Mouse (Mus musculus) thymus, postnatal 25 days (tissue): ENCODE measurements around the gene Gm2026.
"Not testable (repeated sequence)": the region's sequence is repeated elsewhere in the genome, so short reads cannot be mapped to it uniquely, and the experiment has no call there.

Source experiments
- DNase-seq: peaks from one replicate; pipeline ENCODE4 v3.0.0; 2022

Gm2026 gene

DNA sequence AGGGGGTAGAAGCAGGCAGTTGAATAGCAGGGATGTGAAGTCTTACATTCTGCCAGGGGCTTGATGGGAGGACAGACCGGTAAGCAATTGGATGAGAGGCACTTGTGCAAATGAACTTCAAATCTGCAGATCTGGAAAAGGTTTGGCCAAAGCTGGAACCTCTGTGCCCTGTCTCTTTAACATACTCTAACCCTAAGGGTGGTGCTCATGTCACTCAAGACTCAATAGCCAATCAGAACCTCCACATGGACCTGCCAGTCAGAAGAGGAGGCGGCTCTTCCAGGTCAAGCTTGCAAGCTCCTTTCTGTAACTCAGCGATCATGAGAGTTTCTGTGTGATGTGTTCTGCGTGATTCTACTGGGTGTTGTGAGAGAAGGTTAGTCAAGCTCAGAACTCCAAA is at the start of gene Gm2026:
Gene Gm2026, plus strand, starts transcription at position 301 of the 400 bp plus-strand sequence.
- not testable (repeated sequence) for DNase-seq

DNA sequence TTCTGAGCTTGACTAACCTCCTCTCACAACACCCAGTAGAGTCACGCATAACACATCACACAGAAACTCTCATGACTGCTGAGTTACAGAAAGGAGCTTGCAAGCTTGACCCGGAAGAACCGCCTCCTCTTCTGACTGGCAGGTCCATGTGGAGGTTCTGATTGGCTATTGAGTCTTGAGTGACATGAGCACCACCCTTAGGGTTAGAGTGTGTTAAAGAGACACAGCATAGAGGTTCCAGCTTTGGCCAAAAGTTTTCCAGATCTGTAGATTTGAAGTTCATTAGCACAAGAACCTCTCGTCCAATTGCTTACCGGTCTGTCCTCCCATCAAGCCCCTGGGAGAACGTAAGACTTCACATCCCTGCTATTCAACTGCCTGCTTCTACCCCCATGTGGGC is 34.1 kb upstream of the Gm2026 start, which contains the start of gene Zfp966:
Gene Zfp966, minus strand, starts transcription at position 101 of the 400 bp plus-strand sequence.
- DNase-seq = not testable (repeated sequence)
